Mouse (Mus musculus): ENCODE measurements around the gene Nagk.
"Not testable (repeated sequence)": the region's sequence is repeated elsewhere in the genome, so short reads cannot be mapped to it uniquely, and the experiment has no call there.

Gene Nagk
- long read RNA-seq, experiment 1, transcript Nagk-206 (10 exons, 1,049 nt), result major isoform, 27 of 74 reads
- long read RNA-seq, experiment 1, transcript Nagk-201 (10 exons, 1,405 nt), result minor isoform, 24 of 74 reads
- long read RNA-seq, experiment 1, transcript Nagk-210 (1 exons, 752 nt), result minor isoform, 12 of 74 reads
- long read RNA-seq, experiment 1, partial matches to known transcripts, result 3 of 74 reads
- long read RNA-seq, experiment 1, other reads (novel, unspliced or antisense), result 7 of 74 reads
- long read RNA-seq, experiment 2, transcript Nagk-201 (10 exons, 1,405 nt), result major isoform, 46 of 89 reads
- long read RNA-seq, experiment 2, transcript Nagk-210 (1 exons, 752 nt), result minor isoform, 14 of 89 reads
- long read RNA-seq, experiment 2, transcript Nagk-206 (10 exons, 1,049 nt), result minor isoform, 10 of 89 reads
- long read RNA-seq, experiment 2, partial matches to known transcripts, result 4 of 89 reads
- long read RNA-seq, experiment 2, other reads (novel, unspliced or antisense), result 14 of 89 reads

DNA sequence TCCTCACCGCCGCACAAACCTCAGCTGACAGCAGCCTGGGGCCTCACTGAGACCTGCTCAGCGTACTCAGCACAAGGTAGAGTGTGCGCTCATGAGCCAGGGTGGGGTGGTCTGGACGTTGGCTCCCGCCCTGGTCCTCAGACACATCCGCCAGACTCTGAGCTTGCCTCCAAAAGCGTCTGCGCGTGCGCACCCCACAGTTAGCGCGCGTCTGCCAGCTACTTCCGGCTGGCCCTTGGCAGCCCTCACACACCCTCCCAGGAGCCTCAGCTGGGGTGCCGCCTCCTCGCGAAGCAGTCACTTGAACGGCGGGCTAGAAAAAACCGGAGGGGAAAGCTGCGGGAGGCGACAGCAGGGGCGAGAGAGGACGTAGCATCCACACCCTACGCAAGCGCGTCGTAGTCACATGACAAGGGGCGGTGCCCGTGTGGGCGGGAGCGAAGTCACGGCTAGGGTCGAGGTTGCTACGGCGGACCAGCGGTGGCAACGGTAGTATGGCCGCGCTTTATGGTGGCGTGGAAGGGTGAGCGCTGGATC, at the start of gene Nagk:
Nagk (plus strand) TSS at position 223 of the 537 bp plus-strand sequence.
- intact Hi-C loops (cut with DNase I), result no loop called here

DNA sequence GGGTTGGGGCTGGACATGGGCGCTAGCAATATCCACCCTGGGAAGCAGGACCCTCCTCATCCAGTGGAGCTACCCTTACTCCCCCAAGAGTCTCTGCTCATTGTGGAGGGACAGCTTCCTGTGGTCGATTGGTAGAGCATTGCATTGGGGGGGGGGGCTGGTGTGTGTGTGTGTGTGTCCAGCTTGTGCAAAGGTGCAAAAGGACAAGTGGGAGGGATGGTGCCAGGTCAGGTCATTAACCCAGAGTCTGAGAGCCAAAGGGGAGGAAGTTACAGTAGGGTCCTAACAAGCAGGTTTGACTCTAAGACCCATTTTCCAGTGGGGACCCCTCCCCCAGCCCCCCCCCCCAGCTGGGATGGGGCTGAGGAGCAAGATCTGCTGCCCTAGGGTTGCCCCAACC, 49.3 kb upstream of the Nagk start:
- intact Hi-C loops (cut with DNase I), result no loop called here

DNA sequence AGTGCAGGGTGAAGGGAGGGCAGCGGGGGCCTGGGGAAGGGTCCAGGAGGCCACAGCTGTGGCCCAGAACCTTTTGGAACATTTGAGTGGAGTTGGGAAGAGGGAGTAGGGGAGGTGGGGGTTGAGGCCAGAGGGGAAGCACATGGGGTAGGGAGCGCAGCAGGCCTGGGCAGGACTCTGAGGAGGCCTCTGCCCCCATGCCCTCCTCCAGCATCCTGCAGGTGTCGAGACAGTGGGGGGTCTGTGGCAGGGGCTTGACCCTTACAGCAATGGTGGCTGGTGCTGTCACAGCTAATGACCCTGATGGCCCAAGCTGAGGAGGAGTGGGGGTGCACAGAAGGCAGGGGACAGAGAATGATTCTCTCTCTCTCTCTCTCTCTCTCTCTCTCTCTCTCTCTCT, 45.5 kb upstream of the Nagk start:
- intact Hi-C loops (cut with DNase I), result no loop called here

DNA sequence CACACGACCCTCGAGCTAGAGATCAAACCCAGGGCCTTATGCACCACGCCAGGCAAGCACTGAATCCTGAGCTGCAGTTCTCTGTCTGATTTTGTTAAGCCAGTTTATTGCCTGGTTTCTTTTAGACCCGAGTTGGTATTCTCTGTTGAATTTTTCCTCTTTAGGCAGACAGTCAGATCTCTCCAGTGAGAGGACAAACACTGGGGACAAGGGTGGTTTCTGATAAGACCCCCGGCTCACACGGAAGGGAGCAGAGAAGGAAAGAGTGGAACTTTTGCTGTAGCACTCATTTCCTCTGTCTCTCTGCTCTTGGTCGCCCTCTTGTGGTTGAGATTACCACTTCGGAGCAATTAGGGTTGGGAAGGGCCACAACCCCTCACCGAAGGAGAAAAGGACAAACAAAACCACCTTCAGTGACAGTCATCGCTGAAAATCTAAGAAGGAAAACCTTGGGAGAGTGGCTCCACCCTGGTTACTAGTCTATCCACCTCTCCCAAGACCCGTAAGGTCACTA, 44.6 kb upstream of the Nagk start:
- intact Hi-C loops (cut with DNase I), result no loop called here

DNA sequence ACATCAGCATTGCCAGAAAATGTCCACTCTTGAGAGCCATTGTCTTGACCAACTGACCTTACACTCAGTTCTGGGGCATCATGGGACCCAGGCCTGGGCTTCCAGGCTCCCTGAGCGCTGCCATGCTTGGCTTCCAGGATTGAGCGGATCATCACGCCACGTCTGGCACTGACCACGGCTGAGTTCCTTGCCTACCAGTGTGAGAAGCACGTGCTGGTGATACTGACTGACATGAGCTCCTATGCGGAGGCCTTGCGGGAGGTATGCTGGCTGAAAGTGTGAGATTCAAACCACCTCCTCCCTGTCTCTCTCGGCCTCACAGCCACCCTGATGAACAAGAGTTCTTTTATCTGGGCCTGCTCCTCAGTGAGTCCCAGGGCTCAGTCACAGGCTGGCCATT, 38.7 kb upstream of the Nagk start:
- intact Hi-C loops (cut with DNase I), result no loop called here

DNA sequence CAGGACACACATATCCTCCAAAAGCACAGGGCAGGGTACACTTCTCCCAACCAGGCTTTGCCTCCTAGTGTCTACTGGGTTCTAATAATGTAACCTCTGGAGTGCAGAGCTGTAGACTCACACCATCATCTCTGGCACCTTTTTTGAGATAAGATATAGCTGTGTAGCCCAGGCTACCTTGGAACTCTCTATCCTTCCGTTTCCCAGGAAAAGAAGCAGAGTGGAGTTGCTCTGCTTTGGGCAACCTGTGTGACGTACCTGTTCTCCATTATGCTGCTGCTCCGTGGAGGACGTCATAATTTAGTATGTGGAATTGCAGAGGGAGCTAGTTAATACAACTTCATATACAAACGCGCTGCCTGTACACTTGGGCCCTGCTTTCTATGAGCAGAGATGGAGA, 32.4 kb upstream of the Nagk start, which contains the start of gene Ankrd53:
Ankrd53 (plus strand) TSS at position 301 of the 400 bp plus-strand sequence.
- intact Hi-C loops (cut with DNase I), result no loop called here

DNA sequence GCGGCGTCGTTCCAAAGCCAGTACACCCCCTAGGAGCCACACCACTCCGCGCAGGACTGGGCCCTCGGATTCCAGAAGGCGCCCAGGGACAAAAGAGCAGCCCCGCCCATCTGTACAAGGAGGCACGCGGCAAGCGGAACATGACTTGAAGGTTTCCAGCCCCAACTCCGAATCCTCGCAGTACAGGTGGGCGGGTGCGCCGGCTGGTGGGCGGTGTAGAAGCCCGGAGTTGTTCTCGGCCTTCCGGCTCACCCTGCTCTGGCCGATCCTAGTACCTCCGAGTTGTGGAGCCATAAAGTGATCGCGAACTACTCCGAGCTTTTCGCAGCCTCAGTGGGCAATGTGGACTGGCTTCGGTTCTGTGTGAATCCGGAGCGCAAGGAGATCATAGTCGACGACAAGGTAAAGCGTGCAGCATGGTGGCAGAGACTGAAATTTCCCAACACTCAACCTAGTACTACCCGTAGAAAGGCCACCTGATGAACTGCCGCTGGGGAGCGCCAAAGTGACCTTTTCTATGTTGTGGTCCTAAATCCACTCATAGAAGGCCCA, 31.8 kb upstream of the Nagk start:
- intact Hi-C loops (cut with DNase I), result no loop called here

DNA sequence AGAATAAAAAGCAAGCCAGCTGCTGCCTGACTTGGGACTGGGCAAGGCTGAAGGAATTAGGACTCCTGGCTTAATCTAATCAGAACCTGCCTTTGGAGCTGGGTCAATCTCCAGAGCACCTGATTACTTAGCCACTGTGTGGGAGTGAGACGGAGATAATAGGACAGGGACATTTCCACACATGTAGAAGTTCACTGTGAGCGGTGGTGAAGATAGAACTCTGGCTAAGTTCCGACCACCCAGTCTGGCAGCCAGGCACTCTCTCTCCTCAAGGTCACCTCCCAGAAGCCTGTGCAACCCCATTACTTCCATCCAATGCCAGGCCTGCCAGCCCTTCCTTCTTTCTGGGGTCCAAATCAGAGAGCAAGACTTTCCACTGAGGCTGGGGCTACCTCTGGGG, 27.8 kb upstream of the Nagk start:
- intact Hi-C loops (cut with DNase I), result no loop called here

DNA sequence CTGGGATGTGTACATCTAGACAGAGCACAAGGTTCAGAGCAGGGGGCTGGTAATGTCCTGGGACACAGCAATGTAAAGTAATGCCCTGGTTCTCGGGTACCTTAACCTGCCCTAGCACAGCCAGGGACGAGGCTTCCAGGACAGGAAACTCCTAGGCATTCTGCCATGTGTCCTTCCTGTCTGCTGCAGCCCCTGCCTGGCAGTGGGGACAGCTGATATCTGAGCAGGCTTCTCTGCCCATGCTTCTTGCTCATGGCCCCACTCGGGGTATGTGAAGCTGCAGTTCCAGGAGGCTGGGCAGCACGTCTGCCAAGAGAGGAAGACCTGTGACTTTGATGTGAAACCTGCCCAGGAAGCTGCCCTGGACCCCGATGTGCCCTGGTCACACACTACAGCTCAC, 26.3 kb upstream of the Nagk start:
- intact Hi-C loops (cut with DNase I), result no loop called here

DNA sequence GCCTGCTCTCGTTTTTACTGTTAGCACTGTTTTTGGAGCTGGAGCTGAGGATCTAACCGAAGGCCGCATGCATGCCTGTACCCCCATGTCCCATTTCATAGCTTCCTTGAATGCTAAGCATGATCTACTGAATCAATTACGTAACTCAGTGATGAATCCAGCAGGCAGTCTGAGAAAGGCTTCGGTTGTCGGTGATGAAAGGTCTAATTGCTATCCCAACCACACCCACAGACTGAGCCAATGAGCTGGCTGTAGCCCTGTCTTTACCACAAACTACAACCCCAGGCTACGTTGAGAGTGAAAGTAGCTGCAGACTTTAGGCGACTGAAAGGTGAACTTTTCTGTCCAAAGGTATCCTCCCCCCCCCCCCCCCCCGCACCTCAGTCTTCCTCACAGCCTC, 20.7 kb upstream of the Nagk start:
- intact Hi-C loops (cut with DNase I), result no loop called here

DNA sequence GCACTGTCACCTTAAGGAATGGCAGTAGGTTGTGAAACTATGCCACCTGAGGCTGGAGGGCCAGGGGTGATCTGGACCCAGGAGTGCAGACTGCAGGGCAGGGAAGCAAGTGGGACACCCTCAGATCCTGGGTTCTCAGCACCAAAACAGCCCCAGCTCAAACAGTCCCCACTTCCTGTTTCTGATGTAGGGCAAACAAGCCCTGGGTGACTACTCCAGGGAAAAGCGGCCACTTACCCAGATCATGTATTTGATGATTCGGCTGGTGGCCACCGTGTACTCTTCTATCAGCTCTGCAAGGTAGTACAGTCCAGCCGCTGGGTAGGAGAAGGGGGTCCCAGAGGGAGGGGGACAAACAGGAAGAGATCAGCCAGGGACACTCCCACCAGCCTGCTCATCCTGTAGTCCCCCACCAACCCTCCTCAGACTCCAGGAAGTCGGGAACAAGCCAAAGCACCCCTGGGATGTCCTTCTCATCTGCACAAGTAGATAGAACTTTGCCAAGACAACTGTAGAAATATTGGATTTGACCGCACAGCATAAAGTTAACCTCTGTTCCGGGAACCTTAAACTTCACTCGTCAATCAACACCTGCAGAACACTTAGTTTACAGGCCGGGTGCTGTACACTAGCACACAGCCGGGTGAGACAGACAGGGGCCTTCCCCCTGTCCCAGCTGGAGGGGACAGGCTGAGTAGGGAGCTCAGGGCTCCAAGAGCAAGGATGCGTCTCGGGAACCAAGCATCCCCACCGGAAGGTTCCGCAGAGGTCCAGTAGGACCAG, 19.8 kb upstream of the Nagk start:
- intact Hi-C loops (cut with DNase I), result no loop called here

DNA sequence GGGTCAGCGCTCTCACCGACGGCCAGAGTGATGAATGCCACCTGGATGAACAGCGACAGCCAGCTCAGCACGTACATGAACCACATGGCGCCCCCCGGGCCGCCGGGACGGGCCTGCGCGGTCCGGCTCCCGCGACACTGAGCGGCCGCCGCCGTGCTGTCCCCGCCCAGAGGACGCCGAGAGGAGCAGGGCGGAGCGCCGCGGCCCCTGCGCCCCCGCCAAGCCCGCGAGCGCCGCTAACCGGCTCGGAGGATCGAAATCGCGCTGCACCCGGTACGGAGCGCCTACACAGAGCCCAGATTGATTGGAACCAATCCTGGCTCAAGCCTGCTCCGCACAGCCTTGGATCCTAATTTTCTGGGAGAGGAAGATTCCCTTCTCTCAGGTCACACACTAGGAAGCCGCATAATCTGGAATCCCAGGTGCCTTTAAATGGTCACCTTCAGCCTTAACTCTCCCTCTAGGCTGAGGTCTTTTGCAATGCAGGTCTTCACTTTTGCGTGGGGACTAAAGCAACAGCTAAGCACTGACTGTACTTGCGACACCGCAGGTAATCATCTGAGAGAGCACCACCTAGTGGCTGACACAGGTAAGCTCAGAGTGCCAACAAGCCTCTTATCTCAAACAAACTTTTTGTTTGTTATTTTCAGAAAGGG, 19.0 kb upstream of the Nagk start, which contains the start of gene Tex261:
Tex261 (minus strand) TSS at position 176 of the 656 bp plus-strand sequence.
- intact Hi-C loops (cut with DNase I), result no loop called here

DNA sequence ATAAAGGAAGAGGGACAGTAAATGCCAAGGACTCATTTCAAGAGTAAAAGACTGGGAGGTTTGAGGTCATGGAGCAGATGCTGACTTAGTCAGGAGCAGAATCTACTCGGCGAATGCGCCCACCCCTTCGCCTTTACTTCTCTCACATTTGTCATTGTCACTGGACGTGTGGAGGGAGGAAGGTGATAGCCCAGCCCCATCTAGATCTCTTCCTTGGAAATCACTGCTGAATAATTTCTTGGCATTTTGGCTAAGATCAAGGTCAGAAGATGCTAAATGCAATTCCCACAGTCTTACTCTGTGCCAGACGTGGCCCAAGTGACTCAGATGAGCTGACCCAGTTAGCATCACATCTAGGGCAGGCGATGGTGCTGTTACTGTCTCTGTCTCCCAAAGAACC, 16.5 kb upstream of the Nagk start:
- intact Hi-C loops (cut with DNase I), result no loop called here

DNA sequence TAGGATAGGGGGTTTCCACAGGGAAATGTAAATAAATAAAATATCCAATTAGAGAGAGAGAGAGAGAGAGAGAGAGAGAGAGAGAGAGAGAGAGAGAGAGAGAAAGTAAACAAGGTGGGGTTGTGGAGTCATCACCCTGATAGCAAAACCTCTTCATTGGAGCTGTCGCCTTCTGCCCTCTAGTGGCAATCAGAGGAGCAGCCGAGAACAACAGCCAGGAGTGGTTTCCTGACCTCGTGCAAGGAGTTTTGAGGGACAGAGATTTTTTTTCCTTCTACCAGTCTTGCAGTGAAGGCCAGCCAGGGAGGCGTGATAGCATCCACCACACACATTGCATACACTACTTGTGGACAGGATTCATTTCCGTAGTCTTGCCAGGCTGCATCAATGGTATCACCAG, 15.8 kb upstream of the Nagk start:
- intact Hi-C loops (cut with DNase I), result loop anchor here (1.0 kb wide), 1 partner anchor 22 kb away; no protein-coding TSS in a partner anchor

DNA sequence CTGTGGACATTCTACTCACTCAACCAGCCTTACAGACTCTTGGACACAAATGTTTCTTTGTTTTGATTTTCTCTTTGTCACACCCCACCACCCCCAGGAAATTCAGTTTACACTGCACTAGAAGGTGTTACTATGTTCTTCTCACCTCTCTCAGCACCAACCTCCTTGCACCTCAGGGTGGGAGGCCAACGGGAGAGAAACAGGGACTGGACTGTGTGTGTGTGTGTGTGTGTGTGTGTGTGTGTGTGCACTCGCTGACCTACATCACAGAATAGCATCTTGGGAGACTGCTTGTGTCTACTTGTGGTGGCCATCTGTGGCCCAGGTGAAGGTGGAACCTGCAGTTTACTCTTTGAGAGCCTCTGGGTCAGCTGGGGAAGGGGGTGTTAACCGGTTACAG, 8.4 kb upstream of the Nagk start:
- intact Hi-C loops (cut with DNase I), result no loop called here

DNA sequence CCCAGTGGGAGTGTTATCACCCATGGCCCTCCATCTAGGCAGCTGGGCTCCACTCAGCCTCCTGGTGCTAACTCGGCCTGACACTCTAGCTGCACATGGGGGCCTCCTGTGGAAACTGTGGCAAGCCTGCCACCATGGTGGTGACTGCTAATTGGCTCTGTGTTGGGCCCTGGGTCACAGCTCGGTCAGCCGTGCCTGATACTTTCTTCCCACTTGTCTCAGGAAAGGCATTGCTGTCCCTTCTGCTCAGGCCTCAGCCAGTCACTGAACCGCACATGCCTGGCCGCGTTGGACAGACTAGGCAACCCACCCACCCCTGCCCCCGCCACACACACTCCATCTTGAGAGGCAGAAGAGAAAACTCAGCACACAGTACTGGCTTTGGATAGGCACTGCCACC, 6.2 kb upstream of the Nagk start:
- intact Hi-C loops (cut with DNase I), result no loop called here

DNA sequence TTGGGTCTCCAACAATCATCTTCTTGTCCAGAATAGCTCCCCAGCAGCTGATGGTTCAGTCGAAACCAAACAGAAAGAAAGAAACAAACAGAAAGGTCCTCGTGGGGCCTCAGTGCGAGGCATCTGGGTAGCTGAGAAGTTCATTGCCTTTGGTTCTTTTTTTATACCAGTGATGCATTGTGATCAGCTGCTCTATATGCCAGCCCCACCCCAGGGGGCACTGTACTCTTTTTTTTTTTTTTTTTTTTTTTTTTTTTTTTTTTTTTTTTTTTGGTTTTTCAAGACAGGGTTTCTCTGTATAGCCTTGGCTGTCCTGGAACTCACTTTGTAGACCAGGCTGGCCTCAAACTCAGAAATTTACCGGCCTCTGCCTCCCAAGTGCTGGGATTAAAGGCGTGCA, 4.2 kb upstream of the Nagk start:
- intact Hi-C loops (cut with DNase I), result not testable (repeated sequence)

DNA sequence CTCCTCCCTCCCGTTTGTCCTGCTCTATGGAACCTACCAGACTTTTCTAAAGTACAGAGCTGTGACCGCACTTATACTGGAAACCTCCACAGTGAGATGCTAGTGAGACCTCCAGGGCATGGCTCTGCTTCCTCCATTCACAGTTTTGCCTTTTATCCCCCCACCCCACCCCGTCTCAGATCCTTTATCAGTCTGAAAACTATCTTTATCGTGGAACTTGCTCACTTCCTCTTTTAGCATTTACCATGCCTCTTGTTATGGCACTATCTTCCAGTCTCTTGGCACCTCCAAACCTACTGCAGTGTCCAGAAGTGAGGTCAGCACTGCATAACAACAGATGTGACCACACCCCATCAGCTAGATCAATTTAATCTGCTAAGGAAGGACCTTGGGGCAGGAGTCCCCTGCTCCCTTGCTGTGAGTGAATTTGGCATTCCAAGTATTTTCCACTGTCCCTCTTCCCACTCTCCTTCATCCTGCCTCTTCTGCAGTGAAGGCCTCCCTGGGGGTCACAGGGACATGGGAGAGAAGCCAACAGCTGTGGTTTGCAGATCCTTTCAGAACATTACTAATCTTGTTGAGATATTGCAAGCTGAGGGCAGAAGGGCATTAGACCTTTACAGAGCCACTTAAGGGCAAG, 3.4 kb upstream of the Nagk start:
- intact Hi-C loops (cut with DNase I), result no loop called here

DNA sequence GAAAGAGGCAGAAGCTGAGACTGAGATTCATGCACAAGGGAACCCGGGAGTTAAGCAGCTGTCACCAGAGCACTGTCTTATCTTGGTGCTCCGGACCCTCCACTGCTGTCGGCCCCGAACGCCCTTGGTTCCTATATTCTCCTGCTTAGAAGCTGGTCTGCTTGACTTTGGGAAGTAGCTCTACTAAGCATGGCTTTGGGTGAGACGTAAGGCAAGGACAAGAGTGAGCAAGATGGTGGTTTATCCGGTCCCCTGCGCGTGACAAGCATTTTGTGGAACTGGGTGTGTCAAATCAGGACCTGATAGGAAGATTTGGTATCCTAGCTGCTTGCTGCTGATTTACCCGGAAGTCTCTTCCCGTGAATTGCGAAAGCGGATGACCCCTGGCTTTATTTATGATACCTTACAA, 714 bp downstream of the Nagk start:
- intact Hi-C loops (cut with DNase I), result no loop called here

DNA sequence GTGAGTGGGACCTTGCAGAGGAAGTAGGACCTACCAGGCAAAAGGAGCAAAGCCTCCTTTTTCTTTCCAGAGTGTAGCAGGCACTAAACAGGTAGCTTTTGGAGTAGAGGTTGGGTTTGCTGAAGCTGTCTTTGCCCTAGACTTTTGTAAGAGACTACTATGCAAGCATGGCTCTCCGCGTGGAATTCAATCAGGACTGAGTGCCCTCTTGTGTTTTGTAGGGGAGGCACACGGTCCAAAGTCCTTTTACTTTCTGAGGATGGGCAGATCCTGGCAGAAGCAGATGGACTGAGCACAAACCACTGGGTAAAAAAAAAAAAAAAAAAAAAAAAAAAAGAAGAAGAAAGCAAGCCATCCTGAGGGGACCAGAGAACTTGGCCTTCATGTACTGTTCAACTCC, 1.9 kb downstream of the Nagk start:
- intact Hi-C loops (cut with DNase I), result no loop called here
